Mouse (Mus musculus) ZHBTc4 (cell line): Measurements from ENCODE around the gene Grk3.

Source experiments
- DNase-seq: peaks from one replicate; pipeline ENCODE4 v3.0.0-alpha.2; 2011; ENCODE audit warnings: low read depth, low spot score

Grk3 gene

GRCm38 (mm10) chr5:113015236-113016061 lies at the start of gene Grk3:
TSS of gene Grk3 (minus strand) at chr5:113015791.
- peak; percentile 91 for DNase-seq

GRCm38 (mm10) chr5:113054308-113054707 lies 38.7 kb upstream of the Grk3 start:
- DNase-seq: peak; percentile 83

DNA sequence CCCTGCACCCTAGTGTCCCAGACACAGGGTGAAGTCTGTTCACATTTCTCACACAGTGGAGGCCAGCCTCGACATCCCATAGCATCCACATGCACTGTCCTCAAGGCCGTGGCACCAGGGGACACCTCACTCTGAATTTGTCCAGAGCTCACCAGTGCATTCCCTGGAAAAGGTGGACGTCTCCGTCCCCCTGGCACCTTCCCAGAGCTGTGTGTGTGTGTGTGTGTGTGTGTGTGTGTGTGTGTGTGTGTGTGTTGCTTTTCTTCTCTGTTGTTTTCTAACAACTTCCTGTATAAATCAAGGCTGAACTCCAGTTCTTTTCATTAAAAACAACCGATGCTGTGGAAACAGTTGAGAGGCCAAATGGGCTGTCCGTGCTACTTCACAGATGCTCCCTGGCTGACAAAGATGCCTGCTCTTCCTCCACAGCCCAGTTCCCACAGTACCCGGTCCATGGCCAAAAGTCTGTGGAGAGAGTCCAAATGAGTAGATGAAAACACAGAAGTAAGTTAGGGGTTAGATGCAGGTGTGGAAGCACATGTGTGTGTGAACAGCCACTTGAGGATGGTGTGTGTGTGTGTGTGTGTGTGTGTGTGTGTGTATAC lies 35.1 kb upstream of the Grk3 start:
- no peak for DNase-seq

DNA sequence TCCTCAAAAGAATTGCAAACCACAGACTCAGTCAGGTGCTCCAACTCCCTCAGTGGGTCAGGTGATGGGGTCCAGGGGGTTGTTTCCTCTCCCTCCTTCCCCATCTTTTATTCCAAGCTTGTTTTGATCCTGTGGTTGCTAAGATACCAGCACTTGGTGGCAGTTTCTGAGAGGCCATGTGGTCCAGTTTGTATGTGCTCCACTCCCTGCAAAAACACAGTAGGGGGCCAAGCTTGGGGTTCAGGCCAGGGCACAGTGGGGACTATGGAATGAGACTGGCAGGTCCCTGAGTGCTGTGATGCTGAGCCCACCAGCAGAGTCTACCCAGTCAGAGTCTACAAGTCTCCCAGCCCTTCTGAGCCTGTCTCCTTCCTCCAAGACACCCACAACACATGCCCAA lies 34.3 kb upstream of the Grk3 start:
- DNase-seq: no peak

- peak; percentile 62 for DNase-seq
These were observed 30.1 kb upstream of the Grk3 start for GRCm38 (mm10) chr5:113045511-113046273.

GRCm38 (mm10) chr5:113043531-113043930 lies 27.9 kb upstream of the Grk3 start:
- no peak for DNase-seq

- DNase-seq: no peak
These were observed 26.0 kb upstream of the Grk3 start for GRCm38 (mm10) chr5:113041567-113042071.

DNA sequence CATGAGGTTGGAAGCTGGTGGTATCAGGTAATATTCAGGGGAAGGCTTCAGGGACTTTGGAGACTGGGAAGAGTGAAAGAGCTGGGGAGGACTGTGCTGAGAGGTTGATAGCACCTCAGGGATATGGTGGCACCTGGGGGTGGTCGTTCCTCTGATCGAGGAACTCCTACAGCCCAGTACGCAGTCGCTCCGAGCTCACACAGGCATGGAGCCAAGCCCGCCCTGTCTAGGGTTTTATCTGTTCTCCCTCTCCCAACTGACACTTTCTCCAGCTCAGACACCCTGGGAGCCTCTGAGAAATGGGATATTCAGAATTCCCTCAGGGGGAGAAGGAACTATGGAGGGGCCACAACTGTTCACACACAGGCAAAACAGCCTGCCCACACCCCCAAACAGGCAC lies 25.2 kb upstream of the Grk3 start:
- DNase-seq: no peak

GRCm38 (mm10) chr5:113038601-113039000 lies 23.0 kb upstream of the Grk3 start:
- DNase-seq: peak; percentile 67

DNA sequence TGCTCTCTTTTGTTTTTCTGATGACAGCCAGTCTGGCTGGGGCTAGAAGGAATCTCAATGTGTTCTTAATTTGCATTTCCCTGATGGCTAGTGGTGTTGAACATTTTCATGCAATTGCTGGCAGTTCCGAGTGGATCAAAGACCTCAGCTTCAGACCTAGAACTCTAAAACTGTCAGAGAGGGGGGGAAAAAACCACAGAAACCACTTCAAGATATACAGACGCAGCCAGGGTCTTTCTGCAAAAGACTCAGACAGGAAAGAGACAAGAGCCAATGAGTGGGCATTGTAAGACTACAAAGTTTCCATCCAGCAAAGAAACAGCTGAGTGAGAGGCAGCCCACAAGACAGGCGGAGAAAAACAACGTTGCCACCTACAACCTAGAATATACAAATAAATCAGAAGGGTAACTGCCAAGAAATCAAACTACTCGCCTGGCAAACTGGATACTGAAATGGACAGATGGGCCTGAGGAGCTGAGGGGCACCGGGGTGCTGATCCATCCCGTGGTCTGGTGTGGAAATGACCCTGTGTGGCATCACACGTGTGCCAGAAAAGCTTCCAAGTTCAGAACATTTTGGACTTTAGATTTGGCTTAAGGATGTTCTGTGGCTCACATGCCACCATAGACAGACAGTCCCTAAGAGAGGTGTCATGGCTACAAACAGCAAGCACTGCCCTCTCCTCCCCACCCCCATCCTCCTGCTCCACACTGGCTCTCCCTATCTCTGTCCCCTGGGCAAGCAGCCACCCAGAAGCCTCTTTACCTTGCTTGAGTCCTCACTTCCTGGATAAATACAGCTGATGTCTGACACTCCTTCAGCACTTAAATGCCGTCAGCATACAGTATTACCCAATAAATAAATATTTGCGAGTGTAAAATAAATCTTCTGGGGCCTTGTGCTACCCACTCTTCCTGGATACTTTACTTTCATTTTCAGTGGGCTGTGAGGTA lies 19.8 kb upstream of the Grk3 start:
- peak; percentile 44 for DNase-seq

DNA sequence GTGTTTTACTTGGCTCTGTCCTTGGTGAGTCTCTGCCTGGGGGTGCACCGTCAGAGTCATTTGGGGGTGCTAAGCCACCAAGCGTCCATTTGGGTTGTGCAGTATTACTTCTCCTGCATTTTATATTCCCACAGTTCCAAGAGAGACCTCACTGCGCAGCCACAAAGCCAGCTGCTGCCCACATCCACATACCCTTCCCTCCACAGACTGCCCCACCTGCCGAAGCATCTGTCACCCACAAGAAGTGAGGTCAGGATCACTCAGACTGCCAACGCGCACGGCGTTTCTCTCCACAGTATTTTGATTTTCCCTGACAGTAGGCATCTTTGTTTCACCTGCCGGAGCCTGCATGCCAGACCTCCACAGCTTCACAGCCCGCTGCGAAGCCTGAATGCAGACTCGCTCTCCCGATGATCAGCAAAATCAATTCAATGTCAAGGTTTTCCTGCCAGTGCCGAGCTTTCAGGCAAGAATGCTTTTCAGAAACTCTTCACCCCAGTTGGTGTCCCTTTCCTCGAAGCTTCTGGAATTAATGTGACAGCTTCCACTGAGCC lies 15.7 kb upstream of the Grk3 start:
- no peak for DNase-seq

DNA sequence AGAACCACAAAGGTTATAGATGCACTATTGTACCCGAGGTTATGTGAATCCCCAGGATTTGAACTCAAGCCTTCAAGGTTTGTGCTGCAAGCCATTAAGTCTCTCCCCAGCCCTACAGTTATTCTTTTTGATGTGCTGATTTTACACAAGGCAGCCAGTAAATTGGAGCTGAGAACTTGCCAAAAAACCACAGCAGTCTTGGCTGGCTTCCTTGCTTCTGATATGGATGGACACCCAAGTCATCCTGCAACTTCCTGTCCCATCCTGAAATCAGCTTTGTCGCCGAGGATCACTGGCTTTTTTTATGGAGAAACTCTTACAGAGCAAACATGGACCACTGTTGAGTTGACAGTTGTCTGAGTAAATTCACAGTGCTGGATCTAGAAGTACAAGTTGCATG lies 14.5 kb upstream of the Grk3 start:
- no peak for DNase-seq

DNA sequence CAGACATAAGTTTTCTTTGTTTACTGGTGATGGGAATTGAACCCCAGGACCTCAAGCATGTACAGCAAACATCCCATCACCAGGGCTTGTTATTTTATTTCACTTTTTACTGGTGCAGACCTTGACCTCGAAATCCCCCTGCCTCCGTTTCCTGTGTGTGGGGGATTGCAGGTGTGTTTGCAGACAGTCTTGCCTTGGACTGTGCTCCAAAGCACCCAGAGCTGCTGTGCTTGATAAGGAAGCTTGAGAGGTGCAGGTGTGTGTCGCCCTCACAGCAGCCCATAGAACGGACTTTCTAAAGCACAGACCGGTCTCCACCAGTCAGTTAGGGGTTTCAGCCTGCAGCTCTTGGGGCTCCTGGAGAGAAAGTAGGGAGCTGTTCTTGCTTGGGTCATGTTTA lies 11.1 kb upstream of the Grk3 start:
- no peak for DNase-seq

DNA sequence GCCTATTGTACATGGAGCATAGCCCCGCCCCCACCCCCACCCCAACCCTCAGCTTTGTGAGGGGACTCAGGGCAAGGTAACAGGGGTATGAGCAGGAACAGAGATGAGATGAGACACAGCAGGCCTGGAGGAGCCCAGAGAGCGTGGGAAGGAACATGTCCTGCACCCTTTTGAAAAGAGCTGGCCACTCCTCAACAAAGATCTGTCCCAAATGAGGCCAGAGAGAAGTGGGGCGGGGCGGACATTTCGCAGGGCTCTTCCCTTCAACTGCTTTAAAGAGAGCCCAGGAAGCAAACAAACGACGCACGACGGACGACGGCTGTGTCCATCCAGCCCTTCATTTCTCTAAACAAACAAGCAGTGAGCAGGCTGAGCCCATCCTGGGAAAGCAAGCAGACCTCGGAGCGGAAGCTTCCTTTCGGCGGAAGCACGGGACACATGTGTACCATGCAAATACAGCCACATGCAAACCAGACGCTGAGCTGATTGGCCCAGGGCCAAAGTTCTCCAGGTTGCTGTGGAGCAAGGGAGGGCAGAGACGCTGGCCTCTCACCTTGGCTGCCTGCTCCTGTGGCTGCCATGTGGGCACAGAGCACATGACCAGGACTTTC lies 8.7 kb upstream of the Grk3 start:
- peak; percentile 25 for DNase-seq

DNA sequence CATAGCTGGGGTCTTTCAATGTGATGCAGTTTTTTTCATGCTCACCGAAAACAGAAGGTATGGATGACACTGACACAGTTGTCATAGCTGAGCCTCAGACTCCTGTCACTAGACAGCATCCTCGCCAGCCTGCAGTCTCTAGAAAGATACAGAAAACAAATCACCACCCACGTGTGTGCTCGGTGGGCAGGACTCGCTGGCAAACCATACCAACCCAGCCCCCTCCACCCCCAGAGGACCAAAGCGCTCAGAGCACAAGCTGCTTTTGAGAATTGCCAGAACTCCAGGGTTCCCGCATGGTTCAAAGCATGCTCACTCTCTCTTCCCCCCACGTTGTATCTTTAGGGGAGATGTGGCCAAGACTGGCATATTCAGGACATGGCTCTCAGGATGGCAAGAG lies 2.6 kb upstream of the Grk3 start:
- DNase-seq: no peak

DNA sequence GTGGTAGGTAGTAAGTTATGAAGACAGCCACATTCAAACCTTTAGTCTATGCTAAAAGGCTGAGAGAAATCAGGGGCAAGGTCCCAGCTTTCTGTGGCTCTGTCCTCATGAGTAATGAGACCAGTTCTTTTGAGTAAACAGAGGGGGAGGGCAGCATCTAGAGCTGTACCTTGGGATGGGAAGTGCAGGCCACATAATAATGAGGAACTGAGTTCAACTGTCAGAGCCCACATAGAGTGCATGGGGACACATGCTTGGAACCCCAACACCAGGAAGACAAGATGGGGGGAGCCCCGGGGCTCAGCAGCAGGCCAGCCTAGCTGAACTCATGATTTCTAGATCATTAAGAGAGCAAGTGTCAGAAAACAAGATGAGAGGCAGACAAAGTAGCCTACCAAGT lies 1.4 kb upstream of the Grk3 start:
- DNase-seq: no peak

- DNase-seq: peak; percentile 42
These were observed 769 bp downstream of the Grk3 start for GRCm38 (mm10) chr5:113014808-113015235.

DNA sequence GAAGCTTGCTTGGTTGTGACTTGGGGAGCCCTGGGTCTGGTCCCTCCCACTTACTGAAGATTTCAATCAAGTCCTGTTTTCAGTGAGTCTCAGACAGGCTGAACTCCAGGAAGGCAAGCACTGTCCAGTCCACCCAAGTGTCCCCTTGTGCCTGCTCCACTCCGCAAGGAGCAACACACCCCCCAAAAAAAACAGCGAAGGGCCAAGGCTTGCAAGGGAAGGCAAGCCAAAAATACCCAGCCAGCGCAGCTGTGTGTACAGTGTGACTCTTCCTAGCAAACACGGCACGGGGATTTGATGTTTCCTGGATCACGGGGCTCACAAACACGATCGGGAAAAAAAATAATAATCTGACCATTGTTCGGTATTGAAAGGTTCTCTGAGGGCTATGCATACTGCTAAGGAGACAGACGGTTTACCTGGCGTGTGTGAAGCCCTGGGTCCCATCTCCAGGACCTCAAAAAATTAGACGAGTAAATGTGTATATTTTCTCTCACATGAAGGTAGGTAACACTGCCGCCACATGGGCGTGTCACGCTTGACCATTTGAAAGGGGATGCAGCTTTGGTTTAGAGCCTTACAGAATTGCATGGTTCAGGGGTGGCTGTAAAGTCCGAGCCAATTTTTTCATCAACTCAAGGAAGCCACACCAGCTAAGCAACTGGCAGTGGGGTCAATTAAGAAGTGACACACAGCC lies 1.3 kb downstream of the Grk3 start:
- DNase-seq: no peak

- no peak for DNase-seq
These were observed 3.7 kb downstream of the Grk3 start for GRCm38 (mm10) chr5:113011926-113012325.
